In the genomic region with DNA sequence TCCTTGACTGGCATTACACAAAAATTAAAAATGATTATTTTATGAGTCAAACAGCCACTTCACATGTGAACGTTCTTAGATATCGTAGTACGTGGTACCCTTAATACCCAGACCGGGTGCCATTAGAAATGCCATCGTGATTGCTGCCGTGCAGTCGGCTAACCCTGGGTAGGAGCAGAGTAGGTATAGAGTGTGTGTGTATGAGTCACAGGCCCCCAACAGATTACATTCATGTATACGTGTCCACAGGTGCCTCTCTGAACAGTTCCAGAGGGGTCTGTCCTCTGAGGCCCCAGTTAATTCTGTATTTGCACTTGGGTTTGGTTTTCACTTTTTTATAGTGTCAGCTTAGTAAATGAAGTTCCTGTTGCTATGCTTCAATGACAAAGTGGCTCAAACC, we compare ENCODE assay signal across 20 mouse cellular contexts. TPM values are rescaled to one million over a fixed set of nuclear protein-coding genes. Genes with fewer than 3 reads are reported as not detected.
DNase-seq lines count a peak whose midpoint lies in the region; ATAC-seq lines count a peak whose summit lies in the region.
"Had no signal": no experiment of that assay in that cellular context is flagged by ENCODE, and none has a peak within 500 bp of the region (broad histone marks: within the 10 kb centered on the region; RNA-seq: fewer than 3 reads in every experiment).

No protein-coding gene starts in this region.

- WGBS in forebrain, embryonic 12.5 days = 86% methylated on average over 8 of the region's 8 CpGs
- WGBS in forebrain, embryonic 16.5 days = 82% methylated on average over 8 of the region's 8 CpGs
- WGBS in midbrain, embryonic 11.5 days = 89% methylated on average over 8 of the region's 8 CpGs
- 89% methylated on average over 8 of the region's 8 CpGs for WGBS in midbrain, embryonic 15.5 days
- whole genome bisulfite sequencing in forebrain, embryonic 15.5 days = 82% methylated on average over 8 of the region's 8 CpGs

- H3K9me3 ChIP-seq in forebrain, embryonic 12.5 days = no peaks in the 10 kb centered on the region
- no peaks in the 10 kb centered on the region for H3K9me3 ChIP-seq in forebrain, embryonic 16.5 days (ENCODE audit: control insufficient read depth, low read length)
- no peaks in the 10 kb centered on the region for H3K9me3 ChIP-seq in midbrain, embryonic 11.5 days (ENCODE audit: control insufficient read depth, low read length)
- H3K9me3 ChIP-seq in midbrain, embryonic 15.5 days = no peaks in the 10 kb centered on the region
- no peaks in the 10 kb centered on the region for H3K9me3 ChIP-seq in forebrain, embryonic 15.5 days
- H3K9me3 ChIP-seq: embryonic facial prominence, embryonic 13.5 days; heart, embryonic 12.5 days; hindbrain, embryonic 13.5 days had no signal

- H3K4me3 ChIP-seq in forebrain, embryonic 12.5 days (replicated peaks) = no peak overlapping the region
- H3K4me3 ChIP-seq in forebrain, embryonic 16.5 days (replicated peaks; ENCODE audit: low read length) = no peak overlapping the region
- H3K4me3 ChIP-seq in midbrain, embryonic 11.5 days (ENCODE audit: low read depth, low read length) = no peak overlapping the region
- H3K4me3 ChIP-seq in midbrain, embryonic 15.5 days = no peak overlapping the region
- H3K4me3 ChIP-seq in forebrain, embryonic 15.5 days = no peak overlapping the region
- H3K4me3 ChIP-seq: embryonic facial prominence, embryonic 13.5 days; heart, embryonic 12.5 days; hindbrain, embryonic 13.5 days had no signal

- H3K4me2 ChIP-seq in forebrain, embryonic 12.5 days = no peak overlapping the region; the same call in 1 of the 2 replicates
- no peak overlapping the region for H3K4me2 ChIP-seq in forebrain, embryonic 16.5 days (ENCODE audit: low read length)
- H3K4me2 ChIP-seq in midbrain, embryonic 11.5 days = no peak overlapping the region
- H3K4me2 ChIP-seq in midbrain, embryonic 15.5 days = no peak overlapping the region
- H3K4me2 ChIP-seq in forebrain, embryonic 15.5 days (replicated peaks) = no peak overlapping the region

- no peak overlapping the region for H3K9ac ChIP-seq in forebrain, embryonic 12.5 days
- H3K9ac ChIP-seq in forebrain, embryonic 16.5 days (replicated peaks; ENCODE audit: low read depth, low read length) = no peak overlapping the region
- no peak overlapping the region for H3K9ac ChIP-seq in midbrain, embryonic 11.5 days (ENCODE audit: low read length)
- H3K9ac ChIP-seq in midbrain, embryonic 15.5 days = no peak overlapping the region
- no peak overlapping the region for H3K9ac ChIP-seq in forebrain, embryonic 15.5 days (replicated peaks)
- H3K9ac ChIP-seq: heart, embryonic 12.5 days had no signal

- peaks cover 19% of the 10 kb centered on the region for H3K4me1 ChIP-seq in forebrain, embryonic 12.5 days
- H3K4me1 ChIP-seq in forebrain, embryonic 16.5 days (replicated peaks; ENCODE audit: control insufficient read depth, insufficient read depth, low read length) = peaks cover 3% of the 10 kb centered on the region
- no peaks in the 10 kb centered on the region for H3K4me1 ChIP-seq in midbrain, embryonic 11.5 days (ENCODE audit: control insufficient read depth, insufficient read depth, low read length)
- H3K4me1 ChIP-seq in midbrain, embryonic 15.5 days = peaks cover 6% of the 10 kb centered on the region; the same call in 1 of the 2 replicates
- peaks cover 8% of the 10 kb centered on the region for H3K4me1 ChIP-seq in forebrain, embryonic 15.5 days

- ATAC-seq in forebrain, embryonic 12.5 days (ENCODE audit: low FRiP score) = peak; percentile 55; the same call in 1 of the 2 replicates
- ATAC-seq in forebrain, embryonic 16.5 days = no peak
- ATAC-seq in midbrain, embryonic 11.5 days (ENCODE audit: low FRiP score) = peak; percentile 22; the same call in 1 of the 2 replicates
- no peak for ATAC-seq in midbrain, embryonic 15.5 days (replicated peaks)
- ATAC-seq in CD4-positive, CD25-positive, alpha-beta regulatory T cell, adult 4 months = peak; percentile 8
- peak; percentile 67 for ATAC-seq in forebrain, embryonic 15.5 days (replicated peaks)

- DNase-seq in midbrain, embryonic 11.5 days (ENCODE audit: low spot score, missing footprints) = no peak
- DNase-seq in adrenal gland, postnatal 14 days = no peak

- no peak overlapping the region for H3K27ac ChIP-seq in forebrain, embryonic 12.5 days
- no peak overlapping the region for H3K27ac ChIP-seq in forebrain, embryonic 16.5 days (ENCODE audit: low read length)
- H3K27ac ChIP-seq in midbrain, embryonic 11.5 days (ENCODE audit: low read depth, low read length) = no peak overlapping the region
- H3K27ac ChIP-seq in midbrain, embryonic 15.5 days = no peak overlapping the region
- no peak overlapping the region for H3K27ac ChIP-seq in forebrain, embryonic 15.5 days (replicated peaks)
- H3K27ac ChIP-seq: embryonic facial prominence, embryonic 13.5 days; hindbrain, postnatal 0 days had no signal

- H3K27me3 ChIP-seq in forebrain, embryonic 12.5 days = peaks cover 25% of the 10 kb centered on the region
- H3K27me3 ChIP-seq in forebrain, embryonic 16.5 days (replicated peaks; ENCODE audit: control insufficient read depth, insufficient read depth, low read length) = no peaks in the 10 kb centered on the region
- H3K27me3 ChIP-seq in midbrain, embryonic 11.5 days (ENCODE audit: control insufficient read depth, insufficient read depth, low read length) = no peaks in the 10 kb centered on the region
- H3K27me3 ChIP-seq in midbrain, embryonic 15.5 days (replicated peaks) = no peaks in the 10 kb centered on the region
- H3K27me3 ChIP-seq in forebrain, embryonic 15.5 days = no peaks in the 10 kb centered on the region
- H3K27me3 ChIP-seq: embryonic facial prominence, embryonic 13.5 days had no signal

- H3K36me3 ChIP-seq in forebrain, embryonic 12.5 days (replicated peaks) = no peaks in the 10 kb centered on the region
- no peaks in the 10 kb centered on the region for H3K36me3 ChIP-seq in forebrain, embryonic 16.5 days (ENCODE audit: control insufficient read depth, insufficient read depth)
- H3K36me3 ChIP-seq in midbrain, embryonic 11.5 days (ENCODE audit: control insufficient read depth, insufficient read depth, low read length) = no peaks in the 10 kb centered on the region
- H3K36me3 ChIP-seq in midbrain, embryonic 15.5 days (replicated peaks) = no peaks in the 10 kb centered on the region
- H3K36me3 ChIP-seq in forebrain, embryonic 15.5 days = no peaks in the 10 kb centered on the region
- H3K36me3 ChIP-seq: embryonic facial prominence, embryonic 13.5 days; heart, embryonic 12.5 days; hindbrain, embryonic 13.5 days had no signal

RNA-seq across cellular contexts. Expression of a gene that starts 12.8 kb away (rescaled TPM):
- polyA plus RNA-seq in forebrain, embryonic 12.5 days (2016; fragmentation: Nextera tagmentation; extraction: Ambion mirVana) = 12.7 and 14.3 TPM in 2 replicates
- polyA plus RNA-seq in forebrain, embryonic 16.5 days (2015; fragmentation: Nextera tagmentation; extraction: Ambion mirVana) = 9.6 and 11.4 TPM in 2 replicates
- 11.5 and 12.1 TPM in 2 replicates for polyA plus RNA-seq in midbrain, embryonic 11.5 days (2014; fragmentation: Nextera tagmentation; extraction: Ambion mirVana)
- polyA plus RNA-seq in midbrain, embryonic 15.5 days (2015; fragmentation: Nextera tagmentation; extraction: Ambion mirVana) = 13.2 and 13.9 TPM in 2 replicates
- polyA plus RNA-seq in CD4-positive, CD25-positive, alpha-beta regulatory T cell, adult 4 months (2017; shearing (Covaris generic)) = 10 to 100 TPM; 13.6 to 20.6 TPM
- 10.0 and 10.7 TPM in 2 replicates for polyA plus RNA-seq in forebrain, embryonic 15.5 days (2015; fragmentation: Nextera tagmentation; extraction: Ambion mirVana)
- 22.4 and 24.4 TPM in 2 replicates for total RNA-seq in adrenal gland, postnatal 14 days (2021)

RNA-seq across cellular contexts. Expression of a gene that starts 34.4 kb away (rescaled TPM):
- not detected in 2 replicates for polyA plus RNA-seq in forebrain, embryonic 12.5 days (2016; fragmentation: Nextera tagmentation; extraction: Ambion mirVana)
- 0.76 TPM in 1 of 2 replicates, not detected in the other for polyA plus RNA-seq in forebrain, embryonic 16.5 days (2015; fragmentation: Nextera tagmentation; extraction: Ambion mirVana)
- not detected in 2 replicates for polyA plus RNA-seq in midbrain, embryonic 11.5 days (2014; fragmentation: Nextera tagmentation; extraction: Ambion mirVana)
- polyA plus RNA-seq in midbrain, embryonic 15.5 days (2015; fragmentation: Nextera tagmentation; extraction: Ambion mirVana) = 0.32 TPM in 1 of 2 replicates, not detected in the other
- not detected for polyA plus RNA-seq in CD4-positive, CD25-positive, alpha-beta regulatory T cell, adult 4 months (2017; shearing (Covaris generic))
- not detected in 2 replicates for polyA plus RNA-seq in forebrain, embryonic 15.5 days (2015; fragmentation: Nextera tagmentation; extraction: Ambion mirVana)
- total RNA-seq in adrenal gland, postnatal 14 days (2021) = not detected in 2 replicates
- total RNA-seq: adrenal gland, adult 2 months; adrenal gland, postnatal 4 days; ES-E14; heart, adult 8-10 months had no signal
- polyA plus RNA-seq: adrenal gland, adult 2 months; brain, embryonic 14.5 days; embryonic facial prominence, embryonic 13.5 days; frontal cortex, adult 2 months; gonadal fat pad, adult 2 months; heart, embryonic 12.5 days; heart, embryonic 16.5 days; hindbrain, embryonic 13.5 days; hindbrain, postnatal 0 days; intestine, embryonic 14.5 days had no signal

Comparison
In these comparisons a context has a peak if more than half of its experiments do, and no peak if none do; other contexts are left out.
1. ATAC-seq: peak in forebrain, embryonic 12.5 days (single experiment), midbrain, embryonic 11.5 days (single experiment), CD4-positive, CD25-positive, alpha-beta regulatory T cell, adult 4 months (single experiment) and forebrain, embryonic 15.5 days (single experiment); none in forebrain, embryonic 16.5 days (single experiment) and midbrain, embryonic 15.5 days (single experiment).